Mouse (Mus musculus): Measurements from ENCODE around the gene Usp30. TPM values are rescaled to one million over a fixed set of nuclear protein-coding genes. Genes with fewer than 3 reads are reported as not detected.

The Usp30 gene
- polyA plus RNA-seq, 1 experiment, result 10.9 TPM

DNA sequence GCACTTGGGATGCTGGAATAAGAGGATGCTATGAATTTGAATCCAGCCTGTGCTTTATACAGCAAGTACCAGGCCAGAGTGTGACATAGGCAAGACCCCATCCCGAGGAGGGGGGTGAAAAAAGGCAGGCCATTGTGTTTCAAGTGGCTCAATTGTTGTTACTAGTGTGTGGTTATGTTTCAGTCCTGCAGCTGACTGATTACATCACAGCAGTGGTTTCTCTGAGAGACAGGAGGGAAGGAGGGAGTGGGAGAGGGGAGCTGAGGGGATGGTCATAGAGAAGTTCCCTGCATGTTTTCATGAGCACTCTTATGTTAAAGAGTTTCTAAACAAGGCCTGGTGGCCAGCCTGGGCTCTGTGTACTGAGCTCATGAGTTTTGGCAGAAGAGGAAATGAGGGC, 37.5 kb downstream of the Usp30 start:
- Histone ChIP-seq H3K36me3 (ENCODE audit: control insufficient read depth, insufficient read depth, low read length) (peaks cover 18% of the 10 kb centered on the region), H3K4me3 (ENCODE audit: low read depth, low read length) (no peak overlapping the region), H3K4me1 (ENCODE audit: control insufficient read depth, insufficient read depth, insufficient read length, low read length) (peaks cover 7% of the 10 kb centered on the region), H3K27me3 (ENCODE audit: control insufficient read depth, insufficient read depth, low read length) (no peaks in the 10 kb centered on the region), H3K27ac (ENCODE audit: insufficient read depth, low read depth, low read length) (no peak overlapping the region)
- TF ChIP-seq CTCF (IDR thresholded peaks at IDR 0.05; ENCODE audit: extremely low read depth, insufficient read length, insufficient replicate concordance, low read depth, low read length), result no peak
- 67% methylated on average over 1 of the region's 1 CpGs for WGBS

DNA sequence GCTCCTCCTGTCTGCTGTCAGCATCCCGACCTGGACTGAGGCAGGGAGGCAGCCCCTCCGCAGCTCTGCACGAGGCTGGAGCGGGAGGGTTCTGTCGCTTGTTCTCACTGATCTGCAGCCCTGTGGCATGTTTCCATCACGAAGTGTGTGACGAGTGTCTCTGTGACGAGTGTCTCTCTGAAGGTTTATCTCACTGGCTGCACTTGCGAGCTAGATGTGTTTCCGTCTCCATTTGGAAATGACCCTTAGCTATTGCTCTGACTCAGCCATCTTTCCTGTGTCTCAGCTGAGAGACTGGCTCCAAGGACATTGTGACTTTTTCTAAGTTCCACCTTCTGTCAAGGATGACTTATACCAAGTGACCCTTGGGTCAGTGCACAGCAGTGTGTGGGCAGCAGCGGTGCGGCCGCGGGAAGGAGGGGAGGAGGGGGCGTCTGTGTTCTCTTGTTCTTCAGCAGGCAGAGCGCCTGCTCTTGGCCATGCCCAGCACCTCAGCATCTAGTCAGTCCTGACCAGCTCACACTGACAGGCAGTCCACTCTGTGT, 41.2 kb downstream of the Usp30 start:
- TF ChIP-seq POLR2A (IDR thresholded peaks at IDR 0.05; ENCODE audit: low read depth, low read length) (no peak), CTCF (IDR thresholded peaks at IDR 0.05; ENCODE audit: extremely low read depth, insufficient read length, insufficient replicate concordance, low read depth, low read length) (no peak)
- Histone ChIP-seq H3K4me1 (ENCODE audit: control insufficient read depth, insufficient read depth, insufficient read length, low read length) (no peaks in the 10 kb centered on the region), H3K27ac (ENCODE audit: insufficient read depth, low read depth, low read length) (no peak overlapping the region), H3K36me3 (ENCODE audit: control insufficient read depth, insufficient read depth, low read length) (peaks cover 48% of the 10 kb centered on the region), H3K27me3 (ENCODE audit: control insufficient read depth, insufficient read depth, low read length) (no peaks in the 10 kb centered on the region), H3K4me3 (ENCODE audit: low read depth, low read length) (no peak overlapping the region)
- 89% methylated on average over 16 of the region's 16 CpGs for WGBS

GRCm38 (mm10) chr5:114113334-114113733, 48.1 kb downstream of the Usp30 start:
- H3K27me3 ChIP-seq (ENCODE audit: control insufficient read depth, insufficient read depth, low read length), result no peaks in the 10 kb centered on the region
- H3K4me3 ChIP-seq (ENCODE audit: low read depth, low read length), result no peak overlapping the region
- H3K27ac ChIP-seq (ENCODE audit: insufficient read depth, low read depth, low read length), result no peak overlapping the region
- no peak for TF ChIP-seq POLR2A (IDR thresholded peaks at IDR 0.05; ENCODE audit: low read depth, low read length)
- peak; percentile 25; the same call in 1 of the 2 replicates for TF ChIP-seq CTCF (IDR thresholded peaks at IDR 0.05; ENCODE audit: extremely low read depth, insufficient read length, insufficient replicate concordance, low read depth, low read length)
- peaks cover 42% of the 10 kb centered on the region for H3K36me3 ChIP-seq (ENCODE audit: control insufficient read depth, insufficient read depth, low read length)
- 90% methylated on average over 6 of the region's 6 CpGs for WGBS
- no peaks in the 10 kb centered on the region for H3K4me1 ChIP-seq (ENCODE audit: control insufficient read depth, insufficient read depth, insufficient read length, low read length)

GRCm38 (mm10) chr5:114115030-114115429, 49.8 kb downstream of the Usp30 start:
- H3K36me3 ChIP-seq (ENCODE audit: control insufficient read depth, insufficient read depth, low read length), result peaks cover 27% of the 10 kb centered on the region
- H3K27me3 ChIP-seq (ENCODE audit: control insufficient read depth, insufficient read depth, low read length), result no peaks in the 10 kb centered on the region
- no peak for TF ChIP-seq POLR2A (IDR thresholded peaks at IDR 0.05; ENCODE audit: low read depth, low read length)
- TF ChIP-seq CTCF (IDR thresholded peaks at IDR 0.05; ENCODE audit: extremely low read depth, insufficient read length, insufficient replicate concordance, low read depth, low read length), result no peak
- 78% methylated on average over 5 of the region's 5 CpGs for WGBS
- H3K4me1 ChIP-seq (ENCODE audit: control insufficient read depth, insufficient read depth, insufficient read length, low read length), result 0 out of 2 replicates have a peak, but pooled peaks cover 2% of the 10 kb centered on the region
- H3K27ac ChIP-seq (ENCODE audit: insufficient read depth, low read depth, low read length), result no peak overlapping the region
- no peak overlapping the region for H3K4me3 ChIP-seq (ENCODE audit: low read depth, low read length)

DNA sequence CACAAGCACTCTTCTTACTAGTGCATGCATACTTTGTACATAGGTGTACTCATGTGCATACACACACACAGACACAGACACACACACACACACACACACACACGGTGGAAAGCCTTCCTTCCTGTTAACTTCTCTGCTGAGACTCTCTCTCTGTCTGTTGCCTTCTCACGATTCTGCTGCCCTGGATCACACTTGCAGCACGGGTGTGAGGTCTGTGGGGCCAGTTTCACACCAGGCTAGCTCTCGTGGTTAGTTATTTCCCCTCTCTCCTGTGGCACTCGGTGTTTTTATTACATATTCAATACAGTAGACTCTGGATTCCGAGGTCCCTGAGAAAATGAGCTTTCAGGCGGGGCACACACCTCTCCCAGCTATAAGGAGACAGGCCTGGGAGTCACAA, 51.3 kb downstream of the Usp30 start:
- Histone ChIP-seq H3K4me1 (ENCODE audit: control insufficient read depth, insufficient read depth, insufficient read length, low read length) (peaks cover 2% of the 10 kb centered on the region; the same call in 1 of the 2 replicates), H3K4me3 (ENCODE audit: low read depth, low read length) (no peak overlapping the region), H3K36me3 (ENCODE audit: control insufficient read depth, insufficient read depth, low read length) (peaks cover 26% of the 10 kb centered on the region), H3K27ac (ENCODE audit: insufficient read depth, low read depth, low read length) (no peak overlapping the region), H3K27me3 (ENCODE audit: control insufficient read depth, insufficient read depth, low read length) (no peaks in the 10 kb centered on the region)
- WGBS, result 71% methylated on average over 7 of the region's 7 CpGs
- TF ChIP-seq POLR2A (IDR thresholded peaks at IDR 0.05; ENCODE audit: low read depth, low read length), result no peak
- TF ChIP-seq CTCF (IDR thresholded peaks at IDR 0.05; ENCODE audit: extremely low read depth, insufficient read length, insufficient replicate concordance, low read depth, low read length), result no peak

GRCm38 (mm10) chr5:114119806-114120205, 54.5 kb downstream of the Usp30 start:
- Histone ChIP-seq H3K4me1 (ENCODE audit: control insufficient read depth, insufficient read depth, insufficient read length, low read length) (peaks cover 2% of the 10 kb centered on the region; the same call in 1 of the 2 replicates), H3K36me3 (ENCODE audit: control insufficient read depth, insufficient read depth, low read length) (peaks cover 20% of the 10 kb centered on the region), H3K27me3 (ENCODE audit: control insufficient read depth, insufficient read depth, low read length) (no peaks in the 10 kb centered on the region), H3K4me3 (ENCODE audit: low read depth, low read length) (no peak overlapping the region), H3K27ac (ENCODE audit: insufficient read depth, low read depth, low read length) (no peak overlapping the region)
- TF ChIP-seq POLR2A (IDR thresholded peaks at IDR 0.05; ENCODE audit: low read depth, low read length) (no peak), CTCF (IDR thresholded peaks at IDR 0.05; ENCODE audit: extremely low read depth, insufficient read length, insufficient replicate concordance, low read depth, low read length) (no peak)
- 91% methylated on average over 4 of the region's 4 CpGs for WGBS

DNA sequence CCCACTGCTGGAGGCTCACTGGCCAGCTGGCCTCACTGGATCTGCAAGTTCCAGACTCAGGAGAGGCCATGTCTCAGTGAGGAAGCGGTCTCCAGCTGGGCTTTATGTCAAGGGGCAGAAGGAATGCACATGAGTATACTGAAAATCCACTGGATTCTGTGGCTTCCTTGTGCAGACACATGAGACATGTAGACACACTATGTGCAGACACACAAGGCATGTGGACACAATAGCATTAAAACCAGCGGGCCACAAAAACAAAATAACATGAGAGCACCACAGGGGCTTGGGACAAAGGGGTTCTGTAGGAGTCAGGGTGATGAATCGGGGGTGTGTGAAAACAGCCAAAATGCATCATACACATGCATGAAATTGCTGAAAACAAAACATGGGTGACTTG, 60.7 kb downstream of the Usp30 start:
- peaks cover 15% of the 10 kb centered on the region for H3K36me3 ChIP-seq (ENCODE audit: control insufficient read depth, insufficient read depth, low read length)
- WGBS, result 98% methylated on average over 3 of the region's 3 CpGs
- peaks cover 3% of the 10 kb centered on the region; the same call in 1 of the 2 replicates for H3K4me1 ChIP-seq (ENCODE audit: control insufficient read depth, insufficient read depth, insufficient read length, low read length)
- no peak overlapping the region for H3K27ac ChIP-seq (ENCODE audit: insufficient read depth, low read depth, low read length)
- TF ChIP-seq POLR2A (IDR thresholded peaks at IDR 0.05; ENCODE audit: low read depth, low read length), result no peak
- TF ChIP-seq CTCF (IDR thresholded peaks at IDR 0.05; ENCODE audit: extremely low read depth, insufficient read length, insufficient replicate concordance, low read depth, low read length), result no peak
- no peaks in the 10 kb centered on the region for H3K27me3 ChIP-seq (ENCODE audit: control insufficient read depth, insufficient read depth, low read length)
- no peak overlapping the region for H3K4me3 ChIP-seq (ENCODE audit: low read depth, low read length)
